Mouse (Mus musculus): Measurements from ENCODE around the gene Lgals3bp. TPM values are rescaled to one million over a fixed set of nuclear protein-coding genes. Genes with fewer than 3 reads are reported as not detected.
A peak's percentile ranks its signal among the peaks of the same experiment; 100 is the strongest.

The Lgals3bp gene
- polyA plus RNA-seq (2012; rRNA removed), result 450 and 565 TPM in 2 replicates

DNA sequence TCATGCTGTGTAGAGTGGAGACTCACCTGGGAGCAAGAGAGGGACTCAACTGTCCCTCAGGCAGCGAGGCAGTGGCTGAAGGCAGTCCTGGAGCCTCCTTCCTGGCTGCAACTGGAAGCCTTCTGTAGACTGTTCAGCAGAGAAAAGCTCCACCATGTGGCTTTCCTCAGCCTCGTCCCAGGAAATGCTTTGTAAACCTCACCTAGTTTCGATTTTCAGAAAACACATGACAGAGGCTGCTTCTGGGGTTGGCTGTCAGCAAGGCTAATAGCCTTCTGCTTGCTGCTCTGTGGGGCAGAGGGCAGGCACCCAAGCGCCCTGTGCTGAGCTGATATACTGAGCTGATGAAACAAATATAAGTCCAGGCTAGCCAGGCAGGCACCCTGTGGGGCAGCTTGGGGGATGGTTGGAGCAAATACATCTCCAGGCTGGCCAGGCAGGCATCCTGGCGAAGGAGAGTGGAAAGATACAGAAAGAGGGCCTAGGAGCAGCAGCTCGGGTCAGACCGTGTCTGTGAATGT, at the start of gene Lgals3bp:
Gene Lgals3bp, minus strand, starts transcription at position 333 of the 521 bp plus-strand sequence.
- peak within 1 kb of the TSS; percentile 81 for H3K27ac ChIP-seq (ENCODE audit: control insufficient read depth, insufficient read depth, low read length)
- TF ChIP-seq CTCF (IDR thresholded peaks at IDR 0.05; ENCODE audit: borderline replicate concordance, control insufficient read depth, extremely low read depth, insufficient read depth, low read length, poor library complexity) (0 out of 2 replicates have a peak, but pooled peaks have one; percentile 32), POLR2A (IDR thresholded peaks at IDR 0.05; ENCODE audit: control insufficient read depth, extremely low read depth, insufficient read depth, low read length, poor library complexity) (peak; percentile 59)
- H3K36me3 ChIP-seq (ENCODE audit: control insufficient read depth, insufficient read depth, low read length), result peaks cover 6% of the 10 kb centered on the region; the same call in 1 of the 2 replicates
- WGBS, result 12% methylated on average over 7 of the region's 7 CpGs
- H3K4me3 ChIP-seq (ENCODE audit: control insufficient read depth, insufficient read depth, low read length), result peak within 1 kb of the TSS; percentile 56
- no peaks in the 10 kb centered on the region for H3K27me3 ChIP-seq (ENCODE audit: control insufficient read depth, insufficient read depth, low read length)
- peaks cover 44% of the 10 kb centered on the region for H3K4me1 ChIP-seq (replicated peaks; ENCODE audit: control insufficient read depth, insufficient read depth, low read length)
- peak; percentile 72 for DNase-seq

DNA sequence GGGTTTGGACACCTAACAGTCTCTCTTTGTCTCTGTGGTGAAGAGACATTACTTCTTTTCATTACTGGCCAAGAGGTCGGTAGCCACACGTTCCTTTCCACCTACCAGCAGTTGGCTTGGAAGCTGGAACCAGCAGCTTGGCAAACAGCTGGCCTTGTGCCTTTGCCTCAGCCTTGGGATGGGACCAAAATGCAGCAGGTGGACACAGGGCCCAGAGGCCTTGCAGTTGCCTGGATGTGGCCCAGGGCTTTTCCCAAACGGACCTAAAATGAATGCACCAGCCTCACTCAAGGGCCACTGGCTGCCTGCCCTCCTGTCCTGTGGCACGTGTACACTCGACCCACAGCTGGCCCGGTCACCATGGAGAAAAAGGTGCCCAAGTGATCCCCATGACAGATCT, 49.3 kb upstream of the Lgals3bp start:
- no peak for TF ChIP-seq CTCF (IDR thresholded peaks at IDR 0.05; ENCODE audit: borderline replicate concordance, control insufficient read depth, extremely low read depth, insufficient read depth, low read length, poor library complexity)
- TF ChIP-seq POLR2A (IDR thresholded peaks at IDR 0.05; ENCODE audit: control insufficient read depth, extremely low read depth, insufficient read depth, low read length, poor library complexity), result no peak
- WGBS, result 91% methylated on average over 6 of the region's 6 CpGs
- Histone ChIP-seq H3K27me3 (ENCODE audit: control insufficient read depth, insufficient read depth, low read length) (no peaks in the 10 kb centered on the region), H3K4me3 (ENCODE audit: control insufficient read depth, insufficient read depth, low read length) (no peak overlapping the region), H3K4me1 (replicated peaks; ENCODE audit: control insufficient read depth, insufficient read depth, low read length) (no peaks in the 10 kb centered on the region; the same call in 1 of the 2 replicates), H3K36me3 (ENCODE audit: control insufficient read depth, insufficient read depth, low read length) (no peaks in the 10 kb centered on the region), H3K27ac (ENCODE audit: control insufficient read depth, insufficient read depth, low read length) (no peak overlapping the region)
- DNase-seq, result no peak

DNA sequence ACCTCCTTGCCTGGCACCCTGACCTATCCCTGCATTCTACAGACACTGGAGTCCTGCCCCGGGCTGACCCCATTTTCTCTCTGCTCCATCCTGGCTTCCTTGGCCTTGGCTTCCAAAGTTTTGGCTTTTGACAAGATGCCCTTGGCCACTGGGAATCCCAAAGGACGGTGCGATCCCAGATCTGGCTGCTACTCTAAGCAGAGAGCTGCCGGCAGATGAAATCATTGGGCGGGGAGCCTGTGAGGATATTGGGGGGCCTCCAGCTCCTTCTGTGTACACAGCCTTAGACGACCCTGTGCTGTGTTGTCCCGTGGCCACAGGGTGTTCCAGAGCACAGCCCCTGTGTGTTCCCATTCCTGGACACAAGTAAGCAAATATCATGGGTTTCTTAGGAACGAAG, 46.5 kb upstream of the Lgals3bp start:
- WGBS, result 93% methylated on average over 8 of the region's 8 CpGs
- no peak for DNase-seq
- Histone ChIP-seq H3K36me3 (ENCODE audit: control insufficient read depth, insufficient read depth, low read length) (no peaks in the 10 kb centered on the region), H3K27ac (ENCODE audit: control insufficient read depth, insufficient read depth, low read length) (no peak overlapping the region), H3K4me1 (replicated peaks; ENCODE audit: control insufficient read depth, insufficient read depth, low read length) (no peaks in the 10 kb centered on the region), H3K4me3 (ENCODE audit: control insufficient read depth, insufficient read depth, low read length) (no peak overlapping the region), H3K27me3 (ENCODE audit: control insufficient read depth, insufficient read depth, low read length) (no peaks in the 10 kb centered on the region)
- TF ChIP-seq POLR2A (IDR thresholded peaks at IDR 0.05; ENCODE audit: control insufficient read depth, extremely low read depth, insufficient read depth, low read length, poor library complexity) (no peak), CTCF (IDR thresholded peaks at IDR 0.05; ENCODE audit: borderline replicate concordance, control insufficient read depth, extremely low read depth, insufficient read depth, low read length, poor library complexity) (no peak)

DNA sequence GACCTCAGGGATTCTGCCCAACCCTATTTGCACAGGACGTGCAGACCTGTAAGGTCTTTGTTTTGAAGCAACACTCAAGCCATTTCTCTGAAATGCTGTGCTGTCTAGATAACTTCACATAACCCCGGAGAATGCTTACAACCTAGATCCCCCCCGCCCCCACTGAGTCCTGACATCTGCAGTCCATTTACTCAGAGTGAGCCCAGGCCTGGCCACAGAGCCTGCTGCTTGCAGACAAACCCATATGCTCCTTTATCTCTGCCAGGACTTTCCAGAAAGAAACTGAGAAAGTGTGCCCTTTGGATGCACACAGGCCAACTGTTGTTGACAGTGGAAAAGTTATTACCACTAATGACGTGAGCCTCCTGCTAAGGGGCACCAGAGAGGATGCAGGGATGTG, 45.5 kb upstream of the Lgals3bp start:
- WGBS, result 95% methylated on average over 4 of the region's 4 CpGs
- Histone ChIP-seq H3K27me3 (ENCODE audit: control insufficient read depth, insufficient read depth, low read length) (no peaks in the 10 kb centered on the region), H3K4me3 (ENCODE audit: control insufficient read depth, insufficient read depth, low read length) (no peak overlapping the region), H3K4me1 (replicated peaks; ENCODE audit: control insufficient read depth, insufficient read depth, low read length) (no peaks in the 10 kb centered on the region), H3K36me3 (ENCODE audit: control insufficient read depth, insufficient read depth, low read length) (no peaks in the 10 kb centered on the region), H3K27ac (ENCODE audit: control insufficient read depth, insufficient read depth, low read length) (no peak overlapping the region)
- no peak for DNase-seq
- no peak for TF ChIP-seq POLR2A (IDR thresholded peaks at IDR 0.05; ENCODE audit: control insufficient read depth, extremely low read depth, insufficient read depth, low read length, poor library complexity)
- no peak for TF ChIP-seq CTCF (IDR thresholded peaks at IDR 0.05; ENCODE audit: borderline replicate concordance, control insufficient read depth, extremely low read depth, insufficient read depth, low read length, poor library complexity)

DNA sequence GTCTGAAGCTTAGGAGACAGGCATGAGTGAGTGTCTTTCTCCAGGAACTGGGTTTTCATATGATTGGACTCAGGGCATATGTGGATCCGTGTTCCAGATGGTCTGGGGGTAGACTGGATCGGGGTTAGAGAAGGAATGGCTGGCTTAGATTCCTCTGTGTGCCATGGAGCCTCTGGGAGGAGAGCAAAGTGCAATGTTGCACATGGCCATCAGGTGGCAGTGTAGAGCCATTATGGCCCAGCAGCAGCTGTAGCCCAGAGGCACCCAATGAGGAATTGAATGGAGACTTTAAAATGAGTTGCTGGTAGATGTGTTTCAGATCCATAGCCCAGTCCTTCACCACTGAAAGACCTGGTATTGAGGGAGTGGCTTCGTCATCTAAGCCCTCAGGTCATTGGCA, 44.0 kb upstream of the Lgals3bp start:
- Histone ChIP-seq H3K27me3 (ENCODE audit: control insufficient read depth, insufficient read depth, low read length) (no peaks in the 10 kb centered on the region), H3K4me1 (replicated peaks; ENCODE audit: control insufficient read depth, insufficient read depth, low read length) (no peaks in the 10 kb centered on the region), H3K4me3 (ENCODE audit: control insufficient read depth, insufficient read depth, low read length) (no peak overlapping the region), H3K27ac (ENCODE audit: control insufficient read depth, insufficient read depth, low read length) (no peak overlapping the region), H3K36me3 (ENCODE audit: control insufficient read depth, insufficient read depth, low read length) (no peaks in the 10 kb centered on the region)
- TF ChIP-seq POLR2A (IDR thresholded peaks at IDR 0.05; ENCODE audit: control insufficient read depth, extremely low read depth, insufficient read depth, low read length, poor library complexity) (no peak), CTCF (IDR thresholded peaks at IDR 0.05; ENCODE audit: borderline replicate concordance, control insufficient read depth, extremely low read depth, insufficient read depth, low read length, poor library complexity) (peak; percentile 78; the same call in 1 of the 2 replicates)
- peak; percentile 73 for DNase-seq
- 16% methylated on average over 3 of the region's 3 CpGs for WGBS

DNA sequence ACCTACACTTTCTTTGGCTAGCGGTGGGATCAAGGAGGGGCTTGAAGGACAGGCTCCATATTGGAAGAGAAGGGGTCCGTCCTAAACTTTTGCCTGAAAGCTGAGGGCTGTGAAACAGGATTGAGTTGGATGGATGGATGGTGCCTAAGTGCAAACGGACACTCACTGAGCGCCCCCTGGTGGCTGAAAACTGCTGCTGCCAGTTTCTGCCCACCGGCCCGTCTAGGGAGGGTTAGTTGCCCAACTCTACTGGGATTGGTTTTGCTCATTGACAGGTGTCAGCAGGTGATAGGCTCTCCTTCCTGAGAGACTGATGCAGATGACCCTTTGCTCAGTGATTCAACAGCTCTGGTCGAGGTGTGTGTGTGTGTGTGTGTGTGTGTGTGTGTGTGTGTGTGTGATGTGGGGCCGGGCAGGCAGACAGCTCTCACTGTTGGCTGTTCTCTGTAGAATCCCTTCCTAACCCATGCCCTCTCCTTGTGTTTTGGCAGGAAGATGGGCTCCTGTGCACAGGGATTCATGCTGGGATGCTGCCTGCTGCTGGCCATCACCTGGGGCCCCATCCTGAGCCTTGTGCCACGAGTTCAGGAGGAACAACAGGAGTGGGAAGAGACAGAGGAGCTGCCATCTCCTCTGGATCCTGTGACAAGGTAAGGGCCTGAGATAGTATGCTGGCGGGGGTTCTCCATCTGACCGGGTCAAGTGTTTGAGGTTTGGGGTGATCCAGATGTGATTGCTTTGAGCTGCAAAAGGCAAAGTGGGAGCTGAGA, 41.5 kb upstream of the Lgals3bp start:
- no peaks in the 10 kb centered on the region for H3K4me1 ChIP-seq (replicated peaks; ENCODE audit: control insufficient read depth, insufficient read depth, low read length)
- H3K4me3 ChIP-seq (ENCODE audit: control insufficient read depth, insufficient read depth, low read length), result no peak overlapping the region
- WGBS, result 40% methylated on average over 11 of the region's 11 CpGs
- no peaks in the 10 kb centered on the region for H3K27me3 ChIP-seq (ENCODE audit: control insufficient read depth, insufficient read depth, low read length)
- peak; percentile 71 for DNase-seq
- no peak overlapping the region for H3K27ac ChIP-seq (ENCODE audit: control insufficient read depth, insufficient read depth, low read length)
- H3K36me3 ChIP-seq (ENCODE audit: control insufficient read depth, insufficient read depth, low read length), result no peaks in the 10 kb centered on the region
- TF ChIP-seq POLR2A (IDR thresholded peaks at IDR 0.05; ENCODE audit: control insufficient read depth, extremely low read depth, insufficient read depth, low read length, poor library complexity), result no peak
- TF ChIP-seq CTCF (IDR thresholded peaks at IDR 0.05; ENCODE audit: borderline replicate concordance, control insufficient read depth, extremely low read depth, insufficient read depth, low read length, poor library complexity), result peak; percentile 89
